Mouse (Mus musculus) hindbrain, embryonic 10.5 days (tissue): ENCODE data around the gene Tcea2. TPM values are rescaled to one million over a fixed set of nuclear protein-coding genes. Genes with fewer than 3 reads are reported as not detected.
A peak's percentile ranks its signal among the peaks of the same experiment; 100 is the strongest.

Source experiments
- DNase-seq: peaks from one replicate; pipeline ENCODE4 v3.0.0-alpha.2; 2017; ENCODE audit warnings: low spot score
- H3K27ac ChIP-seq: fragments of 300-500 bp; sonication (generic); 2 replicates; pipeline ENCODE4 v1.5.1; 2016; ENCODE audit warnings: mild to moderate bottlenecking, moderate library complexity
- H3K27me3 ChIP-seq: fragments of 300-500 bp; sonication (generic); 2 replicates; pipeline ENCODE4 v1.6.1; 2016; ENCODE audit warnings: mild to moderate bottlenecking; ENCODE audit not compliant: poor library complexity, insufficient read depth, severe bottlenecking
- H3K36me3 ChIP-seq: fragments of 300-500 bp; sonication (generic); 2 replicates; pipeline ENCODE4 v1.6.1; 2016; ENCODE audit warnings: mild to moderate bottlenecking, moderate library complexity
- H3K4me1 ChIP-seq: fragments of 300-500 bp; sonication (generic); replicated peaks from 2 replicates; pipeline ENCODE4 v1.6.1; 2016; ENCODE audit warnings: mild to moderate bottlenecking
- H3K4me3 ChIP-seq: fragments of 300-500 bp; sonication (generic); 2 replicates; pipeline ENCODE4 v1.5.1; 2016; ENCODE audit warnings: mild to moderate bottlenecking, moderate library complexity
- H3K9me3 ChIP-seq: fragments of 300-500 bp; sonication (generic); 2 replicates; pipeline ENCODE4 v1.6.1; 2016; ENCODE audit warnings: mild to moderate bottlenecking, moderate library complexity
- WGBS: fragments of 180-500 bp; shearing (Covaris S2); methylation state at CpG from one replicate; pipeline ENCODE4 v1.1.7; 2016; 5-methylcytosine and 5-hydroxymethylcytosine counted together
- polyA plus RNA-seq: library from polyadenylated mRNA; unstranded; fragments of >200 nt; fragmentation: Nextera tagmentation; extraction: Ambion mirVana; gene quantifications from 2 replicates; pipeline ENCODE4 v1.2.1, GENCODE M21; 2016

The Tcea2 gene
- polyA plus RNA-seq, 1 experiment from 2014 or later, result 17.7 TPM

DNA sequence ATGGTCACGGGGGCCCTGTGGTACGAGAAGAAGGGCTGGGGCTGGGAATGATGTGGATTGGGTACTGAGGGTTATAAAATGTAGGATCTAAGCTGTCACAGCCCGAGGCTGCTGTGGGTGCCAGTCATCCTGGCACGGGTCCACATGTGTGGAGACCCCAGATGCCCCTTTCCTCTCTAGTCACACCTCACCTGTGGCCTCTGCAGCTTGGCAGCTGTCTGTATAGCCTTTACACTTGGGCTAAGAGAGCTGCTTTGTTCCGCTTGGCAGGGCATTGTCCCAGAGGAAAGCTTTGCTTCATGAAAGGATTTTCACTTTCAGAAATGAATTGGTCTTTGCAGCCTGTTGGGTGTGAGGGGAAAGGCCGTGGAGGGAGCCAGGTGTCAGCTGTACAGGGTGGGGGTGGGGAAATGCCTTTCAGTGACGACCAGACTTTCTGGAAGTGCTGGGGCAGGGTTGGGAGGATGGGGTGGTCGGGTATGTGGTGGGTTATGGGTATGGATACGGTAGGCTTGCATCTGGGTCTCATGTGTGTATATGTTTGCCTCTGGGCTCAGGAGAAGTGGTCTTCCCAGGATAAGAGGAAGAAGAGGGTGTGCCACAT lies 47.7 kb downstream of the Tcea2 start:
- Histone ChIP-seq H3K4me1 (peaks cover 10% of the 10 kb centered on the region), H3K4me3 (no peak overlapping the region), H3K27ac (peak overlapping the region; percentile 30), H3K36me3 (no peaks in the 10 kb centered on the region), H3K9me3 (no peaks in the 10 kb centered on the region), H3K27me3 (no peaks in the 10 kb centered on the region)
- WGBS, result 56% methylated on average over 9 of the region's 9 CpGs
- no peak for DNase-seq

DNA sequence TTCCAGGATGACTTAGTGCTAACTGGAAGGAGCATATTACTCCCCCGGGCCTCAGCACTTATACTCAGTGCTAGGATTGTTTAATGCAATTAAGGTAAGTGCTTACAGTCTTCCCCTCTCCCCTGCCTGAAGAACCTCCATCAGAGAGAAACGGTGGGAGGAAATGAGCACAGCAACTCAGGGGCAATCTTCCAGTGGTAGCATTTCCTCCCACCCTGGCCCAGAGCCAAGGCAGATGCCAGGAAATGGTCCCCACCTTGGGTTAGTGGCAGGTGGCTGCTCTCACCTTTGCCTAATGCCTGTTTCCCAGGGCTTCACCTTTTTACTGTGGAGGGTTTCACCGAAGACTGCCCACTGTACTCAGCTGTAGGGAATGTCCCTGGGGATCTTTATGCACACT lies 49.9 kb downstream of the Tcea2 start:
- DNase-seq, result no peak
- 75% methylated on average over 3 of the region's 3 CpGs for WGBS
- H3K27me3 ChIP-seq, result no peaks in the 10 kb centered on the region
- no peaks in the 10 kb centered on the region for H3K36me3 ChIP-seq
- no peak overlapping the region for H3K27ac ChIP-seq
- H3K4me1 ChIP-seq, result peaks cover 10% of the 10 kb centered on the region
- H3K9me3 ChIP-seq, result no peaks in the 10 kb centered on the region
- H3K4me3 ChIP-seq, result no peak overlapping the region

Other genes with a start within 250 kb of the Tcea2 start
- gene Zbtb46, start 220.9 kb upstream of the Tcea2 start, polyA plus RNA-seq, result 18.6 and 22.2 TPM in 2 replicates
- 0.08 TPM in 1 of 2 replicates, not detected in the other for gene Abhd16b, start 187.1 kb upstream of the Tcea2 start, polyA plus RNA-seq
- 161 and 169 TPM in 2 replicates for gene Tpd52l2, start 183.2 kb upstream of the Tcea2 start, polyA plus RNA-seq
- 101 and 108 TPM in 2 replicates for gene Dnajc5, start 159.8 kb upstream of the Tcea2 start, polyA plus RNA-seq
- gene Uckl1, start 95.4 kb upstream of the Tcea2 start, polyA plus RNA-seq, result 52.9 and 56.8 TPM in 2 replicates
- 65.0 and 77.1 TPM in 2 replicates for gene Prpf6, start 88.4 kb upstream of the Tcea2 start, polyA plus RNA-seq
- gene Zfp512b, start 87.5 kb upstream of the Tcea2 start, polyA plus RNA-seq, result 36.9 and 45.4 TPM in 2 replicates
- 36.1 and 72.6 TPM in 2 replicates for gene Samd10, start 81.1 kb upstream of the Tcea2 start, polyA plus RNA-seq
- gene Gm29797, start 23.3 kb upstream of the Tcea2 start, polyA plus RNA-seq, result not detected in 2 replicates
- gene Sox18, start 8.7 kb upstream of the Tcea2 start, polyA plus RNA-seq, result 21.4 and 21.7 TPM in 2 replicates
- gene Rgs19, start 13.7 kb downstream of the Tcea2 start, polyA plus RNA-seq, result 69.1 and 79.2 TPM in 2 replicates
- not detected in 2 replicates for gene Lkaaear1, start 18.1 kb downstream of the Tcea2 start, polyA plus RNA-seq
- 5.6 and 17.3 TPM in 2 replicates for gene Oprl1, start 34.7 kb downstream of the Tcea2 start, polyA plus RNA-seq
- gene Myt1, start 83.0 kb downstream of the Tcea2 start, polyA plus RNA-seq, result 18.3 and 33.0 TPM in 2 replicates
- gene Pcmtd2, start 157.5 kb downstream of the Tcea2 start, polyA plus RNA-seq, result 21.8 and 24.5 TPM in 2 replicates
- 99.1 and 102 TPM in 2 replicates for gene Polr3k, start 184.0 kb downstream of the Tcea2 start, polyA plus RNA-seq